Mouse (Mus musculus) testis, postnatal 14 days (tissue): ENCODE data around the gene Crtc2.
A peak's percentile ranks its signal among the peaks of the same experiment; 100 is the strongest.
"Not testable (repeated sequence)": the region's sequence is repeated elsewhere in the genome, so short reads cannot be mapped to it uniquely, and the experiment has no call there.

Experiments used
- DNase-seq: peaks from one replicate; pipeline ENCODE4 v3.0.0; 2021; ENCODE audit warnings: low spot score

Gene Crtc2

GRCm38 (mm10) chr3:90266901-90267775 is 13.2 kb downstream of the Crtc2 start:
- DNase-seq, result no peak

DNA sequence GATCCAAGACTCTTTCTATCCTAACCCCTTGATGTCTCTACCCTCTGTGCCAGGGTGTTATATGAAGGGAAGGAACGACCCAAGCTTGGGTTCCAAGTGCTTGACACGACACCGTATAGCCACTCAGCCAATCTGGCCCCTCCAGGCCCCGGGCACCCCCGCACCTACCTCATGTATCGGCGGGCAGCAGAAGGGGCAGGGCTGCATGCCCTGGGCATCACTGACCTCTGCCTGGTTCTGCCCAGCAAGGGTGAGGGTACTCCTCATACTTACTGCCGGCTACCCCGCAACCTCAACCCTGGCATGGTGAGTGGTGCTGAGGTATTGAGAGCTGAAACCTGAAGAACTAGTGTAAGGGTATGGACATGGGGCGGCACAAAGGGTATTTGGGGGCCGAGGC is 14.2 kb downstream of the Crtc2 start:
- no peak for DNase-seq

DNA sequence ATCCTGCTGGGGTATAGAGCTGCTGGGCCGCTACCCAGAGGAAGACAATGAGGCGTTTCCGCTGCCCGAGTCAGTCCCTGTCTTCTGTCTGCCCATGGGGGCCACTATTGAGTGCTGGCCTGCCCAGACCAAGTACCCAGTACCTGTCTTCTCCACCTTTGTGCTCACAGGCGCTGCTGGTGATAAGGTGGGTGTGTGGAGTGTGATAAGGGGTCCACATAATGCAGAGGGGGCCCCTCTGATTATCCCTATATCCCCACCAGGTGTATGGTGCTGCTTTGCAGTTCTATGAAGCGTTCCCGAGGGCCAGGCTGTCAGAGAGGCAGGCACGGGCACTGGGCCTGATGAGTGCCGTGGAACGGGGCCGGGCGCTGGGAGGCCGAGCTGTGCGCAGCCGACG is 15.0 kb downstream of the Crtc2 start:
- no peak for DNase-seq

- no peak for DNase-seq
Observed at GRCm38 (mm10) chr3:90270784-90271183, 16.8 kb downstream of the Crtc2 start.

GRCm38 (mm10) chr3:90272170-90272569 is 18.2 kb downstream of the Crtc2 start:
- no peak for DNase-seq

DNA sequence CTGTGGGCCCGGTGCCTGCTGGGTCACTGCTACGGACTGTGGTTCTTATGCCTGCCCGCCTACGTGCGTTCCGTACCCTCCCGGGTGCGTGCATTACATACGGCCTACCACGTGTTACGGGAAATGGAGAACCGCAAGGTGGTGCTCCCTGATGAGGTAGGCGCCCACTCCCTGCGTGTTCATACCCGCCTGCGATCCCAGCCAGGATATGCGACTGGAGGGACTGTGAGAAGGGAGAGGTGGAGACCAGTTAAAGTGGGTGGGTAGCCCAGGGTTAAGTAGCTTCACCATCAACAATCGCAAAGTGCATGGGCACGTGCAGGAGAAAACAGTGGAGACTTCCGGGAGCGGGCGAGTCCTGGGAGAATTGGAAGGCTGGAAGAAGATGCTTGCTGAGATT is 19.9 kb downstream of the Crtc2 start:
- DNase-seq, result no peak

- DNase-seq, result no peak
Observed at GRCm38 (mm10) chr3:90275286-90275685, 21.3 kb downstream of the Crtc2 start.

DNA sequence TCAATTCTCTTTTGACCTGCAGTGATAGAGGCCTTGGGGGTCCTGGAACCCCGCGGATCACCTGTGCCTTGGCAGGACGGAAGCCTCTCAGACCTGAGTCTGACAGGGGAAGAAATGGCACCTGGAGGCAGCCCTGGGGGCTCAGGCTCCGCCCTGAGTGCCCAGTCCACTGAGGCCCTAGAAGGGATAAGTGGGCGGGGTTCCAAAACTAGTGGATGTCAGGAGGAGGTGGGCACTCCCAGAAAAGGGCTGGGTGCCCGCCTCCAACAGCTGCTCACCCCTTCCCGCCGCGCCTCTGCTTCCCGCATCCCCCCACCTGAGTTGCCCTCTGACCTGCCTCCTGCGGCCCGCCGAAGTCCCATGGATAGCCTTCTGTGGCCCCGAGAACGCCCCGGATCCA is 22.9 kb downstream of the Crtc2 start:
- DNase-seq, result no peak

DNA sequence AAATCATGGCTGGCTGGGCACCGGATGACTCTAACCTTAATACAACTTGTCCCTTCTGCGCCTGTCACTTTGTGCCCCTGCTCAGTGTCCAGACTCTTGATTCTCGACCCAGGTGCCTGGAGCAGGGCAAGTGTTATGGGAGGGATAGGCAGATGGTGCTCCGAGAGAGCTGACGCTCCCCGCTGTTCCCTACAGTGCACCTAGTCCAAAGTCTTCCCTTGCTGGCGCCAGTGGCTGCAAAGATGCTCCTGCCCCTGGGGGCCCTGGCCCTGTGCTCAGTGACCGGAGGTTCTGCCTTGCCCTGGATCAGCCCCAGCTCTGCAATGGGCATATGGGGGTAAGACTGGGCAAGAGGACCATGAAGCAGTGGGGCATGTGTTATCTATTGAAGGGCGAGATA is 23.8 kb downstream of the Crtc2 start:
- DNase-seq, result no peak

- DNase-seq, result no peak
Observed at GRCm38 (mm10) chr3:90278211-90278610, 24.2 kb downstream of the Crtc2 start.

DNA sequence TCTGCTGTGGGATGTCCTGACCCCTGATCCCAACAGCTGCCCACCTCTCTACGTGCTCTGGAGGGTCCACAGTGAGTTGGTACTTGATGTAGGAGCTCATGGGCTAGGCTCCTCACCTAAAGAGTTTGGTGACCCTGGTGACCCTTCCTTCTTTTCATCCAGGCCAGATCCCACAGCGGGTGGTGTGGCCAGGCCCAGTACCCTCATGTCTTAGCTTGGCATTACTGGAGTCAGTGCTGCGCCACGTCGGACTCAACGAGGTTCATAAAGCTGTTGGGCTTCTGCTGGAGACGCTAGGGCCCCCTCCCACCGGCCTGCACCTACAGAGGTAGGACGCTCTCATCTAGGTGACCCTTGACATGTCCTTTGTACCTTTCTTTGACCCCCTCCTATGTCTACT is 25.3 kb downstream of the Crtc2 start:
- DNase-seq, result no peak

- DNase-seq, result no peak
Observed at GRCm38 (mm10) chr3:90279743-90280142, 25.8 kb downstream of the Crtc2 start.

DNA sequence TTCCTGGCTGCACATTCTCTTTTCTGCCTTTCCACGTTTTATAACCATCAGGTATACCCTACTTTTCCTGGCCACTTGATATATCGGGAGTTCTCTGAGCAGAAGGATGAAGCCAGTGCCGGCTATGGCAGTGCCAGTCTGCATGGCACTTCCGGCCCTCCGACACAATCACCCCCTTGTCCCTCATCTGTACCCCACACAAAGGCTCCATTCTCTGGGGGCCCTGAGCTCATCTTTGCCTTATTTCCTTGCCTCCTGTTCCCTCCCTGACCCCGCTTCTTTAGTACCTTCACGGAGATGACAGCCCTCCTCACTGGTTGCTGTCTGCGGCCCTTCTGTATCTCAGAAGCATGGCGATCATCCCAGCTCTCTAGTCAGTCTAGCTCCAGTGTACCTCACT is 26.7 kb downstream of the Crtc2 start:
- no peak for DNase-seq

- no peak for DNase-seq
Observed at GRCm38 (mm10) chr3:90284150-90284549, 30.2 kb downstream of the Crtc2 start.

DNA sequence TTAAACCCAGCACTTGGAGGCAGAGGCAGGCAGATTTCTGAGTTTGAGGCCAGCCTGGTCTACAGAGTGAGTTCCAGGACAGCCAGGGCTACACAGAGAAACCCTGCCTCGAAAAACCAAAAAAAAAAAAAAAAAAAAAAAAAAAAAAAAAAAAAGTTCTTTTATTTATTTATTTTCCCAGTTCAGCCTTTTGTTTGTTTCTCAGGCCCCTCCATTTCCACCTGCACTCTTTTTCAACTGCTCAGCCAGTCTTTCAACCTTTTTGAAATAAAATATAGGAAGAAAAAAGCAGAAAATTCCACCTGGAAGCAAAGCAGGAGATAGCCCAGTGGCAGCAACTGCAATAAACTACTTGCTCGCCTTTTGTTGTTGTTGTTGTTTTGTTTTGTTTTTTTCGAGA is 35.4 kb downstream of the Crtc2 start:
- not testable (repeated sequence) for DNase-seq

DNA sequence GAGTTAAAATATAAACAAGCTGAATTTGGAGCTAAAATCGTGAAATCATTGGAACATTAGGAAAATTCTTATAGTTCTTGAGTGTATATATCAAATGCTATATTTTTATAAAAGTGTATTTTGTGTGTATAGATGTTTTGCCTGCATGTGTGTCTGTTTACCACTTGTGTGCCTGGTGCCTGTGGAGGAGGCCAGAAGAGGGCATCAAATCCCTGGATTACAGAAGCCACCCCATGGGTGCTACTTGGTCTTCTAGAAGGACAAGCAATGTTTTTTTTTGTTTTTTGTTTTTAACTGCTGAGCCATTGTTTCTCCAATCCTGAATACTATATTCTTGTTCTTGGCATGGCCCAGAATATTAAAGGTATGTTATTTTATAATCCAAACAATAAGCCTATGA is 36.6 kb downstream of the Crtc2 start:
- no peak for DNase-seq

- DNase-seq, result no peak
Observed at GRCm38 (mm10) chr3:90291982-90292344, 38.0 kb downstream of the Crtc2 start.

DNA sequence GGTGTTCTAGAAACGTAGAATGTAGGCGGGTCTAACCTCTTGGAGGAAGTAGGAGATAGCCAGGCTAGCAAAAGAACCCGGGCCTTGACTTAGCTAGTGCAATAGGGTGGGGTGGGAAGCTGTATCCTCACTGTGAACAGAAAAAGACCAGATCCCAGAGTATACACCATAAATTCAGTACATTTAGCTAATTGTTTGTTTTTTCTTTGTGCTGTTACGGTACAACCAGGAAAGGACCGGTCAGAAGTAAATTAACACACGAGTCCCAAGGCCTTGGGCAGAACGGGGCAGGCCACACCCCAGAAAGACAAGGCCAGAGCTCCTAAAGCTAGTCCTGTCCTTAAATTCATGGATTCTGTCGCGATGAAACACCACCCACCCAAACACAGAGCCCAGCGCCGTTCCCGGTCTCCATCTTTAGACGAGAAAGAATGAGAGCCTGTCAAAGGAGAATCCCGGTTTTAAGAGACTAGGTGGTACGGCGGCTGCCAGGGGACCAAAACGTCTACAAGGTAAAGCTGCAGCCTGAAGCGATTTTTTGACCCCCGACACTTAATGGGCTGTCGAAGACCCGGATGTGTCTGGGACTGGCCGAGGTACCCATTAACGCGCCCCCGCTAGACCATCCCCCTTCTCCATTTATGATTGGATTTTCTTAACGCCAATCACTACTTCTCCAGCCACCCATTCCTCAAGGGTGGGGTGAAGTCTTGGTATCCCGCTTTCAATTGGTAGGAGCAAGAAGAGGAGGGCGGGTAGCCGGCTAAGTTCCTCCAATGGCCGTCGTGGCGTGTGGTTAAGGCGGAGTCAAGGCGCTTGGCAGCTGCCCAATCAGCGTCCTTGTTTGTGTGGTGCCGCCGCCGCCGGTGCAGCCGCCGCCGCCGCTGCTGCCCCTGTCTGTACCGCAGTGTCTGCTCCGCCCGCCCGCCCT is 38.6 kb downstream of the Crtc2 start, which contains the start of gene Gatad2b:
TSS of gene Gatad2b (plus strand) at position 834 of the 931 bp plus-strand sequence.
- peak; percentile 100 for DNase-seq

DNA sequence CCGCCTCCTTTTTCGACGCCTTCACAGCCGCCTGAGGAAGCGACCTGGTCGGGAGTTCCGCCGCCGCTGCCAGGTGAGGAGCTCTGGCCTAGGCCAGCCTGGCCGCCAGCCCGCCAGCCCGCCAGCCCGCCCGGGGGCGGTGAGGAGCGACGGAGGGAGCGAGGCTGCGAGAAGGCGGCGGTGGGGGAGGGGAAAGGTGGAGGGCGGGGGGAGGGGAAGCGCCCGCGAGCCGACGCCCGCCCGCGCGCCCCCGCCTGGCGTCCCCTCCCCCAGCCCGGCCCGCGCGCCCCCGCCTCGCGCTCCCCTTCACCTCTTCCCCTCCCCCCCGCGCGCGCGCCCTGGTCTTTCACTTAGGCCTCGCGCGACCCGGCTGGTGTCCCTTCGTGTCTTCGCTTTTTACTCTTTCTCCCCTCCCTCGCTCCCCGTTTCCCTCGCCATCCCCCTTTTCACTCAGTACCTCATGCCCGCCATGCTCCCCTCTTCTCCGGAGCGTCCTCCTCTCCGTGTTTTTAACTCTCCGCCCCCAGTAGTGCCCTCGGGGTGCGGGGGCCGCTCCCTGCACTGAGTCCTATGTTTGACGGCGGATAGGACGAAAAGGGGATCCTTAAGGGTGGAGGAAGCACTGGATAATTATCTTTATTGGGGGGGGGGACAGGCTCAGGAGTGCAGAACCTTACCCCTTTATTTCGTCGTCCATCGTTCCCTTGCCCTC is 39.5 kb downstream of the Crtc2 start:
- peak; percentile 81 for DNase-seq

DNA sequence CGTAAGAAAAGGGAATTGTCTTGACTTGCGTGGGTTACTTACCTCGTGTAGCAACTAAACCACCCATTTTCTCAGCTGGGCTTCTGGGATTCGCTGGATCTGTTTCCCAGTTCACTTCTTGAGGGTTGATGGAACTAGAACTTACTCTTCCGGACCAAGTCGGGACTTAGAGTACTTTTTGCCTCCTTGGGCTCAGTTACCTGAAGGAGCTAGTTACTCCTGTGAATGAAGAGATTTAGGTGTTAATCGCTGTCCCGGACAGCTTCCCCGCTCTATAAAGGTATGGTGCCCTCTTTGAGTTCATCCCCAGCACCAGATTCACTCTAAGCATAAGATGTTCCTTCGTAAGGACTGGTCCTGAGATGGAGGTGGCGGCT is 40.1 kb downstream of the Crtc2 start:
- no peak for DNase-seq

DNA sequence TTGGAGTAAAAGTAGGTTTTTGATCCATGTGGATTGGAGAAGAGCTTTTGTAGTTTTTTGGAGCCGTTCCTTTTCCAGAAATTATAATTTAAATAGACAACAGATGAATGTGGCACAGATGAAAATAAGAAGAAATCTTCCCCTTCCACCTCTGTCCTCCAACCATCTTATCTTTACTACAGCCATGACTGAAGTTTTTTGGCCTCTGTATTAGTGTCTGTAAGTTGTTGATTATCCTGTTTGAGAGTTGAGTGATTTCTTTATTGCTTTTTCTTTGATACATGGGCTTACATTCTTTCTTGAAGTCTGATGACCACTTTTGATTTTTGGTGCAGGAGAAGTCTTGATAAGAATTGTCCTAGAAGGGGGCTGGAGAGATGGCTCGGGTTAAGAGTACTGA is 40.7 kb downstream of the Crtc2 start:
- DNase-seq, result no peak

- no peak for DNase-seq
Observed at GRCm38 (mm10) chr3:90305801-90306200, 51.8 kb downstream of the Crtc2 start.
